Mouse (Mus musculus): ENCODE results near the gene Hspb7. TPM values are rescaled to one million over a fixed set of nuclear protein-coding genes. Genes with fewer than 3 reads are reported as not detected.

Gene Hspb7
- polyA plus RNA-seq, 1 experiment from 2014 or later, result 0.08 TPM

DNA sequence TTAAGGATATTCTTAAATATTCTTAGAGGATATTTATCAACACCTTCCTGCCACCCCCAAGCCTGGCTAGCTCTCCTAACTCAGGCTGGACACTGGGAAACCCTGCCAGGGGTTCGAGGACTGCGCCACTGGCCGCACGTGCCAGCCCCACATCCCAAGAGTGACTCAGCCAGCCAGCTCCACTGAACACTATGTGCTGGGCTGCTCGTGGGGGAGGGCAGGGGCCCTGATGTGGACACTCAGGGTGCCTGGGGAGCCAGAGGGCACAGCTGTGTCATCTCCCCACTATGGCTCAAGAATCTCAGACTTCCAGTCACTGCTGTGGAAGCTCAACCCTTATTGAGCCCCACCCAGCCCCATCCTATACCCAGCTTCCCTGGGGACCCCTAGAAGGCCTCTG, 2.7 kb downstream of the Hspb7 start:
- no peak overlapping the region for H3K9ac ChIP-seq
- no peak overlapping the region for H3K27ac ChIP-seq
- 81% methylated on average over 5 of the region's 5 CpGs for WGBS
- no peak overlapping the region for H3K4me3 ChIP-seq
- no peaks in the 10 kb centered on the region for H3K9me3 ChIP-seq
- no peak for ATAC-seq (ENCODE audit: low FRiP score)
- H3K4me2 ChIP-seq, result no peak overlapping the region
- no peaks in the 10 kb centered on the region for H3K36me3 ChIP-seq
- H3K27me3 ChIP-seq, result peaks cover 32% of the 10 kb centered on the region
- peaks cover 18% of the 10 kb centered on the region for H3K4me1 ChIP-seq (replicated peaks)

DNA sequence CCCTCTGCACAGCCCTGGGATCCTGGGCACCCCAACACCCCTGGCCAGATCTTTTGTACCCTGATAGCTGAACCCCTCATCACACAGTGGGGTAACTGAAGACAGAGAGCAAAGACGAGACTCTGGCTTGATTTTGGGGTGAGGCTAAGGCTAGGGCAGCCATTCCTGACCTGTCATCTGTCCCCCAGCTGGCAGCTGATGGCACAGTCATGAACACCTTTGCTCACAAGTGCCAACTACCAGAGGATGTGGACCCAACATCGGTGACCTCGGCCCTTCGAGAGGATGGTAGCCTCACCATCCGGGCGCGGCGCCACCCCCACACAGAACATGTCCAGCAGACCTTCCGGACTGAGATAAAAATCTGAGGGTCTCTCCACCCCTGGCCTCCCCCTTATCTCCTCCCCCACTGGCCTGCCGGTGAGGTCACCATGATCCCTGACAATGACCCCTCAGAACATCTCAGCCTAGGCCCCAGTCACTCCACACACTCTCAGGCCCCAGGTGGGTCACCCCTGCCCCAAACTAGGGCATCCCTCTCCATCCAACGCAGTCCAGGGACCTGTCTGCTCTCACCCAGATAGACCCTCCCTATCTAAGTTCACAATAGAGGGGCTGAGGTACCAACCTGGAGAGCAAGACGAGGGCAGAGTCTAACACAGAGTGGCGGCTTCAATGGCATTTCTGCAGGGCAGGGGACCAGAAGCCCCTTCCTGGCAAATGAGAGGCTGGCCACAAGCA, 3.3 kb downstream of the Hspb7 start:
- peaks cover 18% of the 10 kb centered on the region for H3K4me1 ChIP-seq (replicated peaks)
- no peaks in the 10 kb centered on the region for H3K9me3 ChIP-seq
- H3K27ac ChIP-seq, result no peak overlapping the region
- H3K4me3 ChIP-seq, result no peak overlapping the region
- ATAC-seq (ENCODE audit: low FRiP score), result no peak
- no peaks in the 10 kb centered on the region for H3K36me3 ChIP-seq
- no peak overlapping the region for H3K9ac ChIP-seq
- WGBS, result 90% methylated on average over 13 of the region's 13 CpGs
- no peak overlapping the region for H3K4me2 ChIP-seq
- peaks cover 32% of the 10 kb centered on the region for H3K27me3 ChIP-seq

GRCm38 (mm10) chr4:141425484-141426479, 5.2 kb downstream of the Hspb7 start:
- H3K36me3 ChIP-seq, result no peaks in the 10 kb centered on the region
- peak overlapping the region; percentile 77 for H3K9ac ChIP-seq
- H3K4me1 ChIP-seq (replicated peaks), result peaks cover 18% of the 10 kb centered on the region
- H3K27me3 ChIP-seq, result peaks cover 36% of the 10 kb centered on the region
- WGBS, result 6% methylated on average over 36 of the region's 36 CpGs
- peak overlapping the region; percentile 46 for H3K4me3 ChIP-seq
- H3K27ac ChIP-seq, result no peak overlapping the region; the same call in 1 of the 2 replicates
- ATAC-seq (ENCODE audit: low FRiP score), result peak; percentile 94
- no peaks in the 10 kb centered on the region for H3K9me3 ChIP-seq
- peak overlapping the region; percentile 72 for H3K4me2 ChIP-seq

DNA sequence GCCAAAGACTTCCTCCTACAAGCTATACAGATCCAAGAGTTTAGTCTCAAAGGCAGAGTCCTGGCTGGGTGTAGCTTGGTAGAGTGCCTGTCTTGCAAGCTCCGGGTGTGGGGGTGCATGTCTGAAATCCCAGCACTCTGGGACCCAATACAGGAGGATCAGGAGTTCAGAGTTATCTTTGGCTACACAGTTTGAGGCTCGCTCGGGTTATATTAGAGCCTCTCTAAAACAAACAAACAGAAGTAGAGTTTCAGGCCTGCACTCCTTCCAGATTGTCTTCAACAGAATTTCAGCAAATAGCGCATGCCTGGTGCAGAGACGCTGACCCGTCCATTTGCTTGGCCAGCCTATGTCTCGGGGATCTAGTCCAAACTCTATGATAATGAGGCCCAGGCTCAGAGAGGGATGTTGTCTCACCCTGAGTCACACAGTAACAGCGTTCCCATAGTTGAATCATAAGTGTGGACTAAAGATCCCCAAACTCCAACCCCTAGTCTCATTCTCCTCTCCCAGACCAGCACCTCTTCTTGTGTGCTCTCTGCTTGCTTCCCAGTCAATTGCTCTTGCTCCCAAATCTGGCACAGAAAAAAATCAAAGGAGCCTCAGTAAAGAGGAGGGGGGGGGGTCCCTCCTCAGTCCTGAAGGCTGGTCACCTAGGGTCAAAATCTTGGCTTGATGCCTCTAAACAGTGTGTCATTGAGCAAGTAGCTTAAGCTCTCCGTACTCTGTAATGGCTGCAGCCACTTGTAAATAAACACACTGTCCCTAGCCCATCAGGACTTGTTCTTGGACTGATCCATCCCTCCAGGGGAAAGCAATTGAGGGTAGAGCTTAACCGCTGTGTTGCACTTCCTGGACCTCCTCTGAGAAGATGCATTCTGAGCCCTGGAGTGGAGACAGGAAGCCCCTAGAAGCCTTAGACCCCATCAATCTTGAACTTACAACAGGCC, 6.5 kb downstream of the Hspb7 start:
- Histone ChIP-seq H3K4me2 (no peak overlapping the region; the same call in 1 of the 2 replicates), H3K4me1 (replicated peaks) (peaks cover 18% of the 10 kb centered on the region), H3K9me3 (no peaks in the 10 kb centered on the region), H3K27me3 (peaks cover 36% of the 10 kb centered on the region), H3K4me3 (no peak overlapping the region), H3K9ac (no peak overlapping the region), H3K36me3 (no peaks in the 10 kb centered on the region), H3K27ac (no peak overlapping the region)
- ATAC-seq (ENCODE audit: low FRiP score), result no peak
- WGBS, result 85% methylated on average over 10 of the region's 10 CpGs

DNA sequence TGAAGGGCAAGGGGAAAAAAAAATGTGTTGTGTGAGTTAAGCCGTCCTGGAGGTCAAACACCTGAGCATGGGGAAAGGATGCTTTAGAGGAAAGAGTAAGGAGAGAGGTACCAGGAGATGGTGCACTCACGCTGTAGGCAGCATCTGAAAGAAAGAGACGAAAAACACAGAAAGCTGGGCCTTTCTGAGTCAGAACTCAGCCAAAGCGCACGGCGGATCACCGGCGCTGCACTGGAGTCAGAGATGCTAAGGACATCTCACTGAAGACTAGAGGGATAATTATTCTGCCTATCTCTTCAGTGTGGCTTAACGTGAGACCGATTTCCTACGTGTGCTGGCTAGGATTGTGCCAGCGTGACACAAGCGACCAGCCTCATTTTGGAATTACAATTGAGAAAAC, 7.3 kb downstream of the Hspb7 start:
- Histone ChIP-seq H3K4me3 (no peak overlapping the region), H3K27me3 (peaks cover 31% of the 10 kb centered on the region), H3K27ac (no peak overlapping the region), H3K9ac (no peak overlapping the region), H3K9me3 (no peaks in the 10 kb centered on the region), H3K4me1 (replicated peaks) (peaks cover 18% of the 10 kb centered on the region), H3K36me3 (no peaks in the 10 kb centered on the region), H3K4me2 (no peak overlapping the region)
- no peak for ATAC-seq (ENCODE audit: low FRiP score)
- 83% methylated on average over 13 of the region's 13 CpGs for WGBS

DNA sequence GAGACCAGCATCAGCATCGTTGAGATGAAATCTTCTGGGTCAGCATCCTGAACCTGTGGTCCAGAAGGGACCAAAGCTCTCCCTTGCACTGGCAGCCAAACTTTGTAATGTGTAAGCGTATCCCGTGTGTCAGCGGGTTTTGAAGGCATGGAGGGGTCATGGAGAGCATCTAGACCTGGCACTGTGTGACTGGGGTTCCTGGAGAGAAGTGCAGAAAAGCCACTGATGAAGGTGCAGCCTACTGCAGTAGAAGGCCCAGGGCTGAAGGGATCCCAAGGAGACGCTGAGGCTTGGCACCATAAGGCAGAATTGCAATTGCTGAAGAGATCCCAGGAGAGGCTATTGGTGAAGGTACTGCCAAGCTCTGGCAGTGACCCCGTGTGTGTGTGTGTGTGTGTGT, 8.8 kb downstream of the Hspb7 start:
- 75% methylated on average over 6 of the region's 6 CpGs for WGBS
- no peak overlapping the region for H3K9ac ChIP-seq
- H3K36me3 ChIP-seq, result no peaks in the 10 kb centered on the region
- peaks cover 18% of the 10 kb centered on the region for H3K4me1 ChIP-seq (replicated peaks)
- no peak overlapping the region for H3K4me2 ChIP-seq
- H3K4me3 ChIP-seq, result no peak overlapping the region
- H3K27ac ChIP-seq, result no peak overlapping the region
- no peak for ATAC-seq (ENCODE audit: low FRiP score)
- peaks cover 20% of the 10 kb centered on the region for H3K27me3 ChIP-seq
- H3K9me3 ChIP-seq, result no peaks in the 10 kb centered on the region

GRCm38 (mm10) chr4:141429847-141430246, 9.3 kb downstream of the Hspb7 start:
- Histone ChIP-seq H3K4me1 (replicated peaks) (peaks cover 17% of the 10 kb centered on the region), H3K9ac (no peak overlapping the region), H3K36me3 (no peaks in the 10 kb centered on the region), H3K27me3 (peaks cover 17% of the 10 kb centered on the region), H3K27ac (no peak overlapping the region), H3K4me2 (no peak overlapping the region), H3K4me3 (no peak overlapping the region), H3K9me3 (no peaks in the 10 kb centered on the region)
- 49% methylated on average over 9 of the region's 9 CpGs for WGBS
- ATAC-seq (ENCODE audit: low FRiP score), result no peak

GRCm38 (mm10) chr4:141430997-141431396, 10.4 kb downstream of the Hspb7 start:
- Histone ChIP-seq H3K27me3 (peaks cover 15% of the 10 kb centered on the region), H3K36me3 (no peaks in the 10 kb centered on the region), H3K27ac (no peak overlapping the region), H3K4me2 (no peak overlapping the region), H3K4me1 (replicated peaks) (peaks cover 5% of the 10 kb centered on the region), H3K9ac (no peak overlapping the region), H3K9me3 (no peaks in the 10 kb centered on the region), H3K4me3 (no peak overlapping the region)
- WGBS, result 49% methylated on average over 9 of the region's 9 CpGs
- ATAC-seq (ENCODE audit: low FRiP score), result no peak

GRCm38 (mm10) chr4:141432666-141433065, 12.1 kb downstream of the Hspb7 start:
- Histone ChIP-seq H3K4me1 (replicated peaks) (no peaks in the 10 kb centered on the region), H3K4me2 (no peak overlapping the region), H3K27me3 (0 out of 2 replicates have a peak, but pooled peaks cover 4% of the 10 kb centered on the region), H3K27ac (no peak overlapping the region), H3K36me3 (no peaks in the 10 kb centered on the region), H3K9ac (no peak overlapping the region), H3K9me3 (no peaks in the 10 kb centered on the region), H3K4me3 (no peak overlapping the region)
- no peak for ATAC-seq (ENCODE audit: low FRiP score)
- WGBS, result 72% methylated on average over 14 of the region's 14 CpGs

GRCm38 (mm10) chr4:141433191-141433590, 12.6 kb downstream of the Hspb7 start:
- H3K4me1 ChIP-seq (replicated peaks), result no peaks in the 10 kb centered on the region
- no peak for ATAC-seq (ENCODE audit: low FRiP score)
- no peaks in the 10 kb centered on the region for H3K9me3 ChIP-seq
- 84% methylated on average over 18 of the region's 18 CpGs for WGBS
- H3K4me3 ChIP-seq, result no peak overlapping the region
- H3K9ac ChIP-seq, result no peak overlapping the region
- H3K36me3 ChIP-seq, result no peaks in the 10 kb centered on the region
- H3K27ac ChIP-seq, result no peak overlapping the region
- no peak overlapping the region for H3K4me2 ChIP-seq
- H3K27me3 ChIP-seq, result 0 out of 2 replicates have a peak, but pooled peaks cover 4% of the 10 kb centered on the region

DNA sequence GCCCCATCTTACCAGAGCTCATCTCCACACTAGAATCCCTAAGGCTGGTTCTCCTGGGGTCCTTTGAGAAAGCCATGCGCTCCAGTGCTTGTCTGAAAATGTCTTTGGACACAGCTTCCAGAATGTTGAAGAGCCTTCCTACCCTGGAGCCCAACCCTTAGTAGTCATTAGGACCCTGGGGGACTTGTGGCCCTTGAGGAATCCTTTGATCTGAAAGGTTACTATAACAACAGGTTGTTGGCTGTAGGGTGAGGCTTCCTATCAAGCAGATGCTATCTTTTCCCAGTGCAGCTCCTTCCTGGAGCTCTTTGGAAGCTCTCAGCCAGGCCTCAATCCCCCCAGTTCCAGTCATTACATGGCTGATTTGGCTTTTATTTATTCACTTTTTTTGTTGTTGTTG, 15.4 kb downstream of the Hspb7 start, which contains the start of gene Srarp:
Gene Srarp (minus strand): TSS at position 132 of the 400 bp plus-strand sequence.
- Histone ChIP-seq H3K9ac (no peak within 1 kb of the TSS), H3K4me1 (replicated peaks) (no peaks in the 10 kb centered on the region)

More for the DNA sequence above, 15.4 kb downstream of the Hspb7 start, which contains the start of gene Srarp:
- Histone ChIP-seq H3K4me3 (no peak within 1 kb of the TSS), H3K27me3 (no peaks in the 10 kb centered on the region), H3K4me2 (no peak within 1 kb of the TSS), H3K27ac (no peak within 1 kb of the TSS), H3K36me3 (no peaks in the 10 kb centered on the region), H3K9me3 (no peaks in the 10 kb centered on the region)
- ATAC-seq (ENCODE audit: low FRiP score), result no peak
- WGBS, result 77% methylated on average over 1 of the region's 1 CpGs

All from hindbrain, embryonic 13.5 days (tissue).